Mouse (Mus musculus) myocyte (in vitro differentiated cells): ENCODE data around the gene Hdgfl2. TPM values are rescaled to one million over a fixed set of nuclear protein-coding genes. Genes with fewer than 3 reads are reported as not detected.

ENCODE experiments used
- H3K27me3 ChIP-seq: one replicate; pipeline ENCODE4 v1.6.1; 2011; ENCODE audit not compliant: control insufficient read depth, insufficient read depth, insufficient read length
- H3K36me3 ChIP-seq: one replicate; pipeline ENCODE4 v1.6.1; 2011; ENCODE audit not compliant: control insufficient read depth, insufficient read depth
- H3K4me2 ChIP-seq: one replicate; pipeline ENCODE4 v1.6.1; 2011; ENCODE audit warnings: low read depth, control low read depth
- H3K4me3 ChIP-seq: one replicate; pipeline ENCODE4 v1.5.1; 2011; ENCODE audit warnings: mild to moderate bottlenecking, control low read depth, moderate library complexity
- H3K79me2 ChIP-seq: one replicate; pipeline ENCODE4 v1.6.1; 2011; ENCODE audit not compliant: control insufficient read depth, insufficient read depth
- H3ac ChIP-seq: one replicate; pipeline ENCODE4 v1.6.1; 2011; ENCODE audit not compliant: control insufficient read depth, insufficient read length
- CEBPB ChIP-seq: IDR thresholded peaks from 2 replicates; pipeline ENCODE4 v1.6.1; 2011; ENCODE audit warnings: mild to moderate bottlenecking, moderate library complexity; ENCODE audit not compliant: poor library complexity, insufficient read depth, severe bottlenecking
- E2F4 ChIP-seq: IDR thresholded peaks from one replicate; pipeline ENCODE4 v1.6.1; 2011; ENCODE audit warnings: mild to moderate bottlenecking, control low read depth, moderate library complexity; ENCODE audit not compliant: insufficient read depth
- MAX ChIP-seq: IDR thresholded peaks from one replicate; pipeline ENCODE4 v1.6.1; 2011; ENCODE audit warnings: low read depth, mild to moderate bottlenecking, control low read depth
- MYOD1 ChIP-seq, 3 experiments: IDR thresholded peaks; one replicate each; pipeline ENCODE4 v1.6.1; 2011; ENCODE audit warnings: control low read depth in 2 of 3, low read depth in 2 of 3, mild to moderate bottlenecking in 2 of 3, moderate library complexity in 1 of 3; ENCODE audit not compliant: insufficient read length in 2 of 3, control insufficient read depth in 1 of 3
- MYOG ChIP-seq, 3 experiments: IDR thresholded peaks; one replicate each; pipeline ENCODE4 v1.6.1; 2011; ENCODE audit warnings: control low read depth in 2 of 3, low read depth in 2 of 3, mild to moderate bottlenecking in 2 of 3; ENCODE audit not compliant: insufficient read length in 2 of 3, control insufficient read depth in 1 of 3, insufficient read depth in 1 of 3
- POLR2A ChIP-seq: IDR thresholded peaks from one replicate; pipeline ENCODE4 v1.6.1; 2011; ENCODE audit warnings: low read depth, mild to moderate bottlenecking, control low read depth, moderate library complexity; ENCODE audit not compliant: insufficient read length
- POLR2AphosphoS2 ChIP-seq: IDR thresholded peaks from one replicate; pipeline ENCODE4 v1.6.1; 2011; ENCODE audit warnings: low read depth, control low read depth; ENCODE audit not compliant: insufficient read length
- REST ChIP-seq: IDR thresholded peaks from one replicate; pipeline ENCODE4 v1.6.1; 2011; ENCODE audit warnings: mild to moderate bottlenecking, control low read depth, moderate library complexity; ENCODE audit not compliant: insufficient read depth, insufficient read length
- SRF ChIP-seq: IDR thresholded peaks from one replicate; pipeline ENCODE4 v1.6.1; 2011; ENCODE audit warnings: low read depth; ENCODE audit not compliant: control insufficient read depth, insufficient read length
- TCF12 ChIP-seq: IDR thresholded peaks from one replicate; pipeline ENCODE4 v1.6.1; 2011; ENCODE audit warnings: mild to moderate bottlenecking, control low read depth; ENCODE audit not compliant: poor library complexity, insufficient read depth, severe bottlenecking
- TCF3 ChIP-seq: IDR thresholded peaks from one replicate; pipeline ENCODE4 v1.6.1; 2011; ENCODE audit warnings: low read depth, control low read depth; ENCODE audit not compliant: insufficient read length
- USF1 ChIP-seq: IDR thresholded peaks from one replicate; pipeline ENCODE4 v1.6.1; 2011; ENCODE audit warnings: low read depth, mild to moderate bottlenecking, control low read depth, moderate library complexity
- polyA plus RNA-seq: library from polyadenylated mRNA; unstranded; fragments of >200 nt; fragmentation: generic; extraction: Trizol; gene quantifications from one replicate; pipeline ENCODE4 v1.2.1, GENCODE M21; 2012; ENCODE audit warnings: missing spikeins

Gene Hdgfl2
- polyA plus RNA-seq, 1 experiment, result 56.4 TPM

GRCm38 (mm10) chr17:56040030-56040856, 39.2 kb upstream of the Hdgfl2 start, which contains the start of gene Chaf1a:
Gene Chaf1a (plus strand): TSS chr17:56040439.
- Histone ChIP-seq H3K4me3 (peak within 1 kb of the TSS; percentile 57), H3K79me2 (peaks cover 54% of the 10 kb centered on the region), H3ac (peak within 1 kb of the TSS; percentile 67), H3K36me3 (no peaks in the 10 kb centered on the region), H3K27me3 (no peaks in the 10 kb centered on the region), H3K4me2 (peak within 1 kb of the TSS; percentile 88)
- TF ChIP-seq MYOD1 (IDR thresholded peaks at IDR 0.05; ENCODE audit: control insufficient read depth in 1 of 3, insufficient read length in 2 of 3, low read depth in 2 of 3) (no peak), CEBPB (no peak), SRF (peak; percentile 40), REST (no peak), MAX (no peak), MYOG (IDR thresholded peaks at IDR 0.05; ENCODE audit: control insufficient read depth in 1 of 3, insufficient read depth in 1 of 3, insufficient read length in 2 of 3, low read depth in 2 of 3) (no peak), USF1 (peak; percentile 99), POLR2AphosphoS2 (peak; percentile 42), POLR2A (peak; percentile 55), TCF12 (no peak), E2F4 (peak; percentile 81)

DNA sequence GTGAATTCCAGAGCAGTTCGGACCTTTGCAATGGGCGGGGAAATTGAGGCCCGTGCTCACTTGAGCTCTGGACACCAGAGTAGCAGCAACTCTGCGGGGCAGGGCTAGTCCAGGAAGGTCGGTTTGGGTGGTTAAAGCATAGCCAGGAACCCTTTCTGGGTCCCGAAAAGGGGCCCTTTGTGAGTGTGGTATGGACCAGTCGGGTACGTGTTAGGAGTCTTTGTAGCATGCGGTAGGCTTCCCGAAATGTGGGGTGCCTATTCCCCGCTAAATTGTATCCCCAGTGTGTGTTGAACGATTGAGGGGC, 38.6 kb upstream of the Hdgfl2 start:
- Histone ChIP-seq H3K36me3 (no peaks in the 10 kb centered on the region), H3K27me3 (no peaks in the 10 kb centered on the region), H3ac (peak overlapping the region; percentile 67), H3K4me3 (peak overlapping the region; percentile 57), H3K4me2 (peak overlapping the region; percentile 88), H3K79me2 (peaks cover 54% of the 10 kb centered on the region)
- TF ChIP-seq REST (no peak), CEBPB (no peak), TCF3 (no peak), MYOD1 (IDR thresholded peaks at IDR 0.05; ENCODE audit: control insufficient read depth in 1 of 3, insufficient read length in 2 of 3, low read depth in 2 of 3) (no peak), MYOG (IDR thresholded peaks at IDR 0.05; ENCODE audit: control insufficient read depth in 1 of 3, insufficient read depth in 1 of 3, insufficient read length in 2 of 3, low read depth in 2 of 3) (no peak), POLR2A (no peak), MAX (no peak), SRF (no peak), POLR2AphosphoS2 (no peak), USF1 (no peak)

DNA sequence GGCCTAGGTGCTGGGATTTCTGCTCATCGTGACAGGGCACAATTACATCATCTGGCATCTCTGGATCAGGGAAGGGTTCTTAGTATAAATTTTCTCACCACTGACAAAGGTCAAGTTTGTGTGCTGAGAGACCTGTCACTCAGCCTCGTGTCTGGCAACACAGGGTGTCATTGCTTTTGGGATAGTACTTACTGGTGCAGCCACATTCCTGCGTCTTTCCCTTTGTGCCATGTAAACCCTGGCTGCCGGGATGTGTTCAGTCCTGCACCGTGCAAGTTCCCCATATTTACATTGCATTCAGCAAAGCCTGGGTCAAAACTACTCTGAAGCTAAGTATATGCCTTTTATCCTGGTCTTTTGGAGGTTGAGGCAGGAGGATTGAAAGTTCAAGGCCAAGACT, 28.1 kb upstream of the Hdgfl2 start:
- Histone ChIP-seq H3K79me2 (peaks cover 22% of the 10 kb centered on the region), H3ac (no peak overlapping the region), H3K27me3 (no peaks in the 10 kb centered on the region), H3K4me2 (no peak overlapping the region), H3K36me3 (no peaks in the 10 kb centered on the region), H3K4me3 (no peak overlapping the region)
- TF ChIP-seq MYOD1 (IDR thresholded peaks at IDR 0.05; ENCODE audit: control insufficient read depth in 1 of 3, insufficient read length in 2 of 3, low read depth in 2 of 3) (no peak), TCF12 (no peak), POLR2AphosphoS2 (no peak), MYOG (IDR thresholded peaks at IDR 0.05; ENCODE audit: control insufficient read depth in 1 of 3, insufficient read depth in 1 of 3, insufficient read length in 2 of 3, low read depth in 2 of 3) (no peak), MAX (no peak), REST (no peak), USF1 (no peak), SRF (no peak), POLR2A (no peak), E2F4 (no peak), TCF3 (no peak), CEBPB (no peak)

- Histone ChIP-seq H3K4me3 (no peak overlapping the region), H3K36me3 (no peaks in the 10 kb centered on the region), H3K4me2 (no peak overlapping the region), H3K79me2 (peaks cover 22% of the 10 kb centered on the region), H3ac (no peak overlapping the region), H3K27me3 (no peaks in the 10 kb centered on the region)
- TF ChIP-seq USF1 (no peak), POLR2AphosphoS2 (no peak), MAX (no peak), MYOG (IDR thresholded peaks at IDR 0.05; ENCODE audit: control insufficient read depth in 1 of 3, insufficient read depth in 1 of 3, insufficient read length in 2 of 3, low read depth in 2 of 3) (no peak), REST (no peak), SRF (no peak), CEBPB (no peak), POLR2A (no peak), TCF12 (no peak), MYOD1 (IDR thresholded peaks at IDR 0.05; ENCODE audit: control insufficient read depth in 1 of 3, insufficient read length in 2 of 3, low read depth in 2 of 3) (no peak), E2F4 (no peak), TCF3 (no peak)
Observed at GRCm38 (mm10) chr17:56054938-56055337, 24.5 kb upstream of the Hdgfl2 start.
